Mouse (Mus musculus) A20 (cell line): Measurements from ENCODE around the gene Eci3.
"Not testable (repeated sequence)": the region's sequence is repeated elsewhere in the genome, so short reads cannot be mapped to it uniquely, and the experiment has no call there.

Experiments used
- DNase-seq: peaks from one replicate; pipeline ENCODE4 v3.0.0-alpha.2; 2011; ENCODE audit warnings: low read depth, low spot score

Gene Eci3

GRCm38 (mm10) chr13:34963511-34964397, at the start of gene Eci3:
Eci3 (minus strand) TSS chr13:34963810.
- no peak for DNase-seq

- DNase-seq = no peak
These were observed 32.3 kb upstream of the Eci3 start for GRCm38 (mm10) chr13:34995925-34996324.

GRCm38 (mm10) chr13:34993983-34994811, 30.6 kb upstream of the Eci3 start:
- peak; percentile 89 for DNase-seq

GRCm38 (mm10) chr13:34993595-34993982, 30.0 kb upstream of the Eci3 start:
- no peak for DNase-seq

- DNase-seq = no peak
These were observed 29.5 kb upstream of the Eci3 start for GRCm38 (mm10) chr13:34993085-34993484.

GRCm38 (mm10) chr13:34991581-34992273, 28.1 kb upstream of the Eci3 start:
- DNase-seq = no peak

- DNase-seq = not testable (repeated sequence)
These were observed 19.9 kb upstream of the Eci3 start for GRCm38 (mm10) chr13:34983479-34983878.

- DNase-seq = not testable (repeated sequence)
These were observed 15.0 kb upstream of the Eci3 start for GRCm38 (mm10) chr13:34978635-34979034.

GRCm38 (mm10) chr13:34977410-34977809, 13.8 kb upstream of the Eci3 start:
- no peak for DNase-seq

- no peak for DNase-seq
These were observed 12.5 kb upstream of the Eci3 start for GRCm38 (mm10) chr13:34976116-34976515.

GRCm38 (mm10) chr13:34973770-34974169, 10.2 kb upstream of the Eci3 start:
- DNase-seq = peak; percentile 35

GRCm38 (mm10) chr13:34973149-34973548, 9.5 kb upstream of the Eci3 start:
- peak; percentile 51 for DNase-seq

- not testable (repeated sequence) for DNase-seq
These were observed 8.8 kb upstream of the Eci3 start for GRCm38 (mm10) chr13:34972456-34972855.

GRCm38 (mm10) chr13:34965647-34966046, 2.0 kb upstream of the Eci3 start:
- not testable (repeated sequence) for DNase-seq

GRCm38 (mm10) chr13:34964866-34965265, 1.3 kb upstream of the Eci3 start:
- DNase-seq = no peak

GRCm38 (mm10) chr13:34964419-34964818, 809 bp upstream of the Eci3 start:
- no peak for DNase-seq

- no peak for DNase-seq
These were observed 2.4 kb downstream of the Eci3 start for GRCm38 (mm10) chr13:34960996-34961770.

- DNase-seq = not testable (repeated sequence)
These were observed 5.5 kb downstream of the Eci3 start for GRCm38 (mm10) chr13:34958158-34958557.

GRCm38 (mm10) chr13:34956901-34957300, 6.7 kb downstream of the Eci3 start:
- no peak for DNase-seq

GRCm38 (mm10) chr13:34951437-34951836, 12.2 kb downstream of the Eci3 start:
- DNase-seq = not testable (repeated sequence)

- DNase-seq = no peak
These were observed 21.2 kb downstream of the Eci3 start for GRCm38 (mm10) chr13:34942370-34942769.
